Mouse (Mus musculus) E14TG2a.4 (cell line): ENCODE measurements at regions not wholly inside any gene's neighbourhood (a gene's known extent, or its start where the extent isn't known, plus 50 kb on each side); places are given as distances from the start of the nearest gene placed in this dataset.

Experiments
- H3K27me3 ChIP-seq: 2 replicates; pipeline ENCODE4 v1.6.1; 2014; ENCODE audit warnings: low read length, control low read depth; ENCODE audit not compliant: insufficient read depth
- H3K36me3 ChIP-seq: 2 replicates; pipeline ENCODE4 v1.6.1; 2014; ENCODE audit warnings: low read length, control low read depth; ENCODE audit not compliant: insufficient read depth
- H3K4me1 ChIP-seq: replicated peaks from 2 replicates; pipeline ENCODE4 v1.6.1; 2014; ENCODE audit warnings: low read depth, low read length, control low read depth
- H3K4me3 ChIP-seq: replicated peaks from 2 replicates; pipeline ENCODE4 v1.5.1; 2014; ENCODE audit warnings: mild to moderate bottlenecking, low read length
- H3K9me3 ChIP-seq: 2 replicates; pipeline ENCODE4 v1.6.1; 2014; ENCODE audit warnings: low read length, control low read depth
- CTCF ChIP-seq: conservative IDR thresholded peaks from 2 replicates; pipeline ENCODE4 v1.5.1; 2014; ENCODE audit warnings: low read length
- NANOG ChIP-seq: IDR thresholded peaks from 2 replicates; pipeline ENCODE4 v1.6.1; 2014; ENCODE audit warnings: borderline replicate concordance, low read length, mixed read lengths
- POU5F1 ChIP-seq: IDR thresholded peaks from 2 replicates; pipeline ENCODE4 v1.6.1; 2014; ENCODE audit warnings: low read length, borderline replicate concordance

GRCm38 (mm10) chr6:100113393-100114137 lies 173.7 kb downstream of the Rybp start:
- H3K9me3 ChIP-seq, result peaks cover 3% of the 10 kb centered on the region; the same call in 1 of the 2 replicates
- H3K4me1 ChIP-seq, result no peaks in the 10 kb centered on the region
- peaks cover 19% of the 10 kb centered on the region; the same call in 1 of the 2 replicates for H3K27me3 ChIP-seq
- no peaks in the 10 kb centered on the region for H3K36me3 ChIP-seq
- H3K4me3 ChIP-seq, result no peak overlapping the region
- TF ChIP-seq NANOG, result no peak
- TF ChIP-seq POU5F1, result no peak
- no peak for TF ChIP-seq CTCF

- Histone ChIP-seq H3K4me3 (no peak overlapping the region), H3K4me1 (no peaks in the 10 kb centered on the region), H3K27me3 (peaks cover 16% of the 10 kb centered on the region; the same call in 1 of the 2 replicates), H3K36me3 (no peaks in the 10 kb centered on the region), H3K9me3 (no peaks in the 10 kb centered on the region)
- TF ChIP-seq CTCF (no peak), POU5F1 (no peak), NANOG (no peak)
Observed at GRCm38 (mm10) chr6:100110981-100111660, 176.2 kb downstream of the Rybp start.

GRCm38 (mm10) chr6:100109979-100110378 lies 177.3 kb downstream of the Rybp start:
- H3K36me3 ChIP-seq, result no peaks in the 10 kb centered on the region
- TF ChIP-seq CTCF (no peak), NANOG (no peak), POU5F1 (no peak)
- 0 out of 2 replicates have a peak, but pooled peaks cover 12% of the 10 kb centered on the region for H3K27me3 ChIP-seq
- no peaks in the 10 kb centered on the region for H3K4me1 ChIP-seq
- no peaks in the 10 kb centered on the region for H3K9me3 ChIP-seq
- H3K4me3 ChIP-seq, result no peak overlapping the region

GRCm38 (mm10) chr6:100109351-100109750 lies 177.9 kb downstream of the Rybp start:
- Histone ChIP-seq H3K9me3 (no peaks in the 10 kb centered on the region), H3K27me3 (0 out of 2 replicates have a peak, but pooled peaks cover 12% of the 10 kb centered on the region), H3K4me1 (no peaks in the 10 kb centered on the region), H3K4me3 (no peak overlapping the region), H3K36me3 (no peaks in the 10 kb centered on the region)
- TF ChIP-seq CTCF (no peak), NANOG (no peak), POU5F1 (no peak)

- Histone ChIP-seq H3K4me3 (no peak overlapping the region), H3K4me1 (no peaks in the 10 kb centered on the region), H3K27me3 (0 out of 2 replicates have a peak, but pooled peaks cover 12% of the 10 kb centered on the region), H3K9me3 (no peaks in the 10 kb centered on the region), H3K36me3 (no peaks in the 10 kb centered on the region)
- TF ChIP-seq NANOG (no peak), POU5F1 (no peak), CTCF (no peak)
Observed at GRCm38 (mm10) chr6:100107508-100107907, 179.8 kb downstream of the Rybp start.

- Histone ChIP-seq H3K9me3 (no peaks in the 10 kb centered on the region), H3K4me3 (no peak overlapping the region), H3K27me3 (0 out of 2 replicates have a peak, but pooled peaks cover 12% of the 10 kb centered on the region), H3K36me3 (no peaks in the 10 kb centered on the region), H3K4me1 (no peaks in the 10 kb centered on the region)
- TF ChIP-seq POU5F1 (no peak), CTCF (no peak)
Observed at GRCm38 (mm10) chr6:100107066-100107465, 180.2 kb downstream of the Rybp start.

- no peak for TF ChIP-seq NANOG
- no peak for TF ChIP-seq POU5F1
- no peak for TF ChIP-seq CTCF
- no peaks in the 10 kb centered on the region for H3K9me3 ChIP-seq
- H3K4me3 ChIP-seq, result no peak overlapping the region
- peaks cover 7% of the 10 kb centered on the region; the same call in 1 of the 2 replicates for H3K4me1 ChIP-seq
- peaks cover 4% of the 10 kb centered on the region; the same call in 1 of the 2 replicates for H3K27me3 ChIP-seq
- no peaks in the 10 kb centered on the region for H3K36me3 ChIP-seq
Observed at GRCm38 (mm10) chr6:100100565-100101133, 186.6 kb downstream of the Rybp start.

GRCm38 (mm10) chr6:100096393-100097125 lies 190.7 kb downstream of the Rybp start:
- H3K4me3 ChIP-seq, result no peak overlapping the region
- H3K4me1 ChIP-seq, result peaks cover 7% of the 10 kb centered on the region; the same call in 1 of the 2 replicates
- peaks cover 14% of the 10 kb centered on the region for H3K27me3 ChIP-seq
- TF ChIP-seq NANOG (no peak), CTCF (no peak), POU5F1 (no peak)
- no peaks in the 10 kb centered on the region for H3K9me3 ChIP-seq
- H3K36me3 ChIP-seq, result no peaks in the 10 kb centered on the region
